Mouse (Mus musculus) forebrain, embryonic 10.5 days (tissue): ENCODE measurements around the gene Wasf3. TPM values are rescaled to one million over a fixed set of nuclear protein-coding genes. Genes with fewer than 3 reads are reported as not detected.

Experiments
- DNase-seq: peaks from one replicate; pipeline ENCODE4 v3.0.0-alpha.2; 2017; ENCODE audit warnings: low spot score; ENCODE audit errors: extremely low spot score
- H3K27ac ChIP-seq: fragments of 300-500 bp; sonication (generic); 2 replicates; pipeline ENCODE4 v1.5.1; 2016; ENCODE audit warnings: mild to moderate bottlenecking
- H3K27me3 ChIP-seq: fragments of 300-500 bp; sonication (generic); 2 replicates; pipeline ENCODE4 v1.6.1; 2016; ENCODE audit warnings: mild to moderate bottlenecking; ENCODE audit not compliant: poor library complexity, severe bottlenecking
- H3K36me3 ChIP-seq: fragments of 300-500 bp; sonication (generic); replicated peaks from 2 replicates; pipeline ENCODE4 v1.6.1; 2016; ENCODE audit warnings: mild to moderate bottlenecking, moderate library complexity
- H3K4me1 ChIP-seq: fragments of 300-500 bp; sonication (generic); 2 replicates; pipeline ENCODE4 v1.6.1; 2016
- H3K4me3 ChIP-seq: fragments of 300-500 bp; sonication (generic); 2 replicates; pipeline ENCODE4 v1.5.1; 2016; ENCODE audit warnings: mild to moderate bottlenecking, moderate library complexity
- H3K9me3 ChIP-seq: fragments of 300-500 bp; sonication (generic); 2 replicates; pipeline ENCODE4 v1.6.1; 2016; ENCODE audit warnings: mild to moderate bottlenecking, moderate library complexity
- WGBS: fragments of 180-500 bp; shearing (Covaris S2); methylation state at CpG from one replicate; pipeline ENCODE4 v1.1.7; 2016; 5-methylcytosine and 5-hydroxymethylcytosine counted together
- polyA plus RNA-seq: library from polyadenylated mRNA; unstranded; fragments of >200 nt; fragmentation: Nextera tagmentation; extraction: Ambion mirVana; gene quantifications from 2 replicates; pipeline ENCODE4 v1.2.1, GENCODE M21; 2016

Gene Wasf3
- polyA plus RNA-seq, 1 experiment from 2014 or later = 7.2 TPM

DNA sequence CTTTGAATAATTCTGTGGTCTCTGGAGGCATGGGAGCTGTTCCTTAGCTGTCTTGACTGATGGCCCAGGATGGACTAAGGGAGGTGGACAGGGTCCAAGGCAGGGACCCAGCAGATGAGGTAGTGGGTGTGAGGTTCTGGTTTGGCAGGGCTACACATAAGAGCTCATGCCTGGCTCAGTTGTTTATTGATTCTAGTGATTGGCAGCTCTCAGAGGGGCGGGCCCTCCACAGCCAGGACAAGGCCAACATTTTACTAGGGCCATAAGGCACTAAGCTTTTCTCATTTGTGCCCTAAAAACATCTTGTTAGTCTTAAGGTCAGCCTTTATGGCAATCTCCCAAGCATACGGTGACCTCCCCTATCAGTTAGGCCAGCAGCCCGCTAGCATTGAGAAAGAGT lies 47.0 kb downstream of the Wasf3 start:
- Histone ChIP-seq H3K4me3 (no peak overlapping the region), H3K9me3 (no peaks in the 10 kb centered on the region), H3K36me3 (peaks cover 17% of the 10 kb centered on the region), H3K4me1 (no peaks in the 10 kb centered on the region), H3K27me3 (no peaks in the 10 kb centered on the region), H3K27ac (no peak overlapping the region)
- 92% methylated on average over 3 of the region's 3 CpGs for WGBS
- no peak for DNase-seq

DNA sequence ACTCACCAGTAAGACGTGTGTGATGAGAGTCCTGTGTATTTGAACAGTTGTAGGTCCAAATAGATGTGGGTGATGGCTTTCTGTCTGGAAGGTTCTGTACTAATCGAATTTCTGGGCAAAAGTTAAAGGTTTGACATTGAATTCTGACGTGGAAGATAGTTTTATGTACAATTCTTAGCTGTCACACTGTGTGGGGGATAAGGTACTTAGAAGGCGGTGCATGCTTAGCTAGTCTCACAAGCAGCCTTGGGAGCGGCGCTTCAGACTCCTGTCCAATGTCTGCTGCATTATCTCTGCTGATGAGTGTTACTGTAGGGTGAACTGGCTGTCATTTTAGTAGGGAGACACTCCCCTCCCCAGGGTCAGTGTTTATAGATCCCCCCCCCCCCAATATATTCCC lies 47.7 kb downstream of the Wasf3 start:
- Histone ChIP-seq H3K27me3 (no peaks in the 10 kb centered on the region), H3K9me3 (no peaks in the 10 kb centered on the region; the same call in 1 of the 2 replicates), H3K27ac (no peak overlapping the region), H3K4me3 (no peak overlapping the region), H3K4me1 (no peaks in the 10 kb centered on the region), H3K36me3 (peaks cover 22% of the 10 kb centered on the region)
- no peak for DNase-seq
- 92% methylated on average over 6 of the region's 6 CpGs for WGBS

GRCm38 (mm10) chr5:146435316-146435715 lies 50.5 kb downstream of the Wasf3 start:
- WGBS = 96% methylated on average over 16 of the region's 16 CpGs
- DNase-seq = no peak
- H3K36me3 ChIP-seq = peaks cover 47% of the 10 kb centered on the region

GRCm38 (mm10) chr5:146436796-146437195 lies 52.0 kb downstream of the Wasf3 start:
- DNase-seq = no peak
- 93% methylated on average over 11 of the region's 11 CpGs for WGBS
- Histone ChIP-seq H3K27me3 (no peaks in the 10 kb centered on the region), H3K27ac (no peak overlapping the region), H3K36me3 (peaks cover 62% of the 10 kb centered on the region), H3K4me1 (no peaks in the 10 kb centered on the region), H3K4me3 (no peak overlapping the region), H3K9me3 (peaks cover 6% of the 10 kb centered on the region; the same call in 1 of the 2 replicates)

More at GRCm38 (mm10) chr5:146435316-146435715, 50.5 kb downstream of the Wasf3 start:
- H3K4me3 ChIP-seq = no peak overlapping the region
- H3K27me3 ChIP-seq = no peaks in the 10 kb centered on the region
- H3K4me1 ChIP-seq = no peaks in the 10 kb centered on the region
- H3K27ac ChIP-seq = no peak overlapping the region
- H3K9me3 ChIP-seq = peaks cover 6% of the 10 kb centered on the region; the same call in 1 of the 2 replicates

DNA sequence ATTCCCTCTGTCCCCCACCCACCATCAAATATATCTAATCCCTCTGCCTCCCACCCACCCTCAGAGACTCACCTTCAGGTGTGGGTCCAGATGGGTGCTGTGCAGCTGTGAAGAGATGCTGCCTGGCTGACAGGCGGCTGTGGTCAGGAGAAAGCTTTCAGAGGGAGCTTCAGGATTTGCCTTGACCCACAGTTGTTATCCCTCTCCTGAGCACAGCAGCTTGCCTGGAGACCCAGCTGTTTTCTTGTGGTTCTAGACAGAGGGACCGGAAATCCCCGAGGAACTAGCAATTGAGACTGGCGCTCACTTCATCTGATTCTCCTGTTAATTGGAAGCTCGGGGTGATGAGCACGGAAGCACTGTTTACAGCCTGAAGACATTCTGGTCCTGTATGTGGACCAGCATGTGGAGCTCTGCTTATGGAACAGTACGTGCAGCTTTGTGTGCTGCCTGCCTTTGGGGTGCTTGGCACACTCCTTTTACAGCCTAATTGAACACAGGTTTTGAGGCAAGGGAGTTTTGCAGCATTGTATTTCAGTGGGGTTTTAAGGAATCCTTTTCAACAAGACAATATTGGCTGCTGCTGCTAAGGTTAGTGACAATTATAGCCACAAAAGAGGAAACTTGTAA lies 54.5 kb downstream of the Wasf3 start:
- peaks cover 79% of the 10 kb centered on the region for H3K36me3 ChIP-seq
- no peak for DNase-seq
- no peak overlapping the region for H3K4me3 ChIP-seq
- 95% methylated on average over 7 of the region's 7 CpGs for WGBS
- no peak overlapping the region for H3K27ac ChIP-seq
- H3K27me3 ChIP-seq = no peaks in the 10 kb centered on the region
- no peaks in the 10 kb centered on the region for H3K4me1 ChIP-seq
- peaks cover 6% of the 10 kb centered on the region; the same call in 1 of the 2 replicates for H3K9me3 ChIP-seq

DNA sequence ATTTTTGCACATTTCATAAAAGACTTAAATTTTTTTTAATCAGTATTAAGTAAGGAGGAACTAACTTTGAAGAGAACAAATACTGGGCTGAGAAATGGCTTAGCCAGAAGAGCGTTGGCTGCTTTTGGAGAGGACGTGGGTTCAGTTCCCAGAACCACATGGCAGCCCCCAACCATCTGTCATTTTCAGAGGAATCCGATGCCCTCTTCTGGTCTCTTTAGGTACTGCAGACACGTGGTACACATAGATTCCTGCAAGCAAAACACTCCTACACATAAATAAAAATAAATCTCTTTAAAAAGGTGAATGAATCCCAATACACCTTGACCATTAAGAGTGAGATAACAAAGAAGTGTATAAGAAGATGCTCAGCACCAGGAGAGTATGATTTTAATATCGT lies 55.5 kb downstream of the Wasf3 start:
- peaks cover 80% of the 10 kb centered on the region for H3K36me3 ChIP-seq
- DNase-seq = no peak
- H3K9me3 ChIP-seq = peaks cover 6% of the 10 kb centered on the region; the same call in 1 of the 2 replicates
- H3K4me3 ChIP-seq = no peak overlapping the region
- WGBS = 91% methylated on average over 5 of the region's 5 CpGs
- no peaks in the 10 kb centered on the region for H3K27me3 ChIP-seq
- no peak overlapping the region for H3K27ac ChIP-seq
- no peaks in the 10 kb centered on the region for H3K4me1 ChIP-seq

DNA sequence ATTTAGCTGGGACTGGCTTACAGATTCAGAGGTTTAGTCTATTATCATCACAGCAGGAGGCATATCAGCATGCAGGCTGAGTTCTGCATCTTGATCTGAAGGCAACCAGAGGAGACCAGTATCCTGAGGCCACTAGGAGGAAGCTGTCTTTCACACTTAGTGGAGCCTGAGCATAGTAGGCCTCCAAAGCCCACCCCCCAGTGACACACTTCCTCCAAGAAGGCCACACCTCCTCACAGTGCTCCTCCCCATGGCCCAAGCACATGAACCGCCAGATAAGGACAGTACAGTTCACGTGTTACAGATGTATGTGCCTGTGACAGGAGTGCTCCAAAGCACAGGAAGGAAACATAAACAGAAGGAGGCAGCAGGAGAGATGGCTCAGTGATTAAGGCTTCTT lies 58.0 kb downstream of the Wasf3 start:
- DNase-seq = no peak
- H3K4me1 ChIP-seq = no peaks in the 10 kb centered on the region
- peaks cover 65% of the 10 kb centered on the region for H3K36me3 ChIP-seq
- no peaks in the 10 kb centered on the region for H3K27me3 ChIP-seq
- no peak overlapping the region for H3K4me3 ChIP-seq
- no peak overlapping the region for H3K27ac ChIP-seq
- 91% methylated on average over 2 of the region's 2 CpGs for WGBS
- peaks cover 5% of the 10 kb centered on the region; the same call in 1 of the 2 replicates for H3K9me3 ChIP-seq

GRCm38 (mm10) chr5:146446633-146447032 lies 61.8 kb downstream of the Wasf3 start:
- no peaks in the 10 kb centered on the region for H3K27me3 ChIP-seq
- no peak overlapping the region for H3K27ac ChIP-seq
- peaks cover 31% of the 10 kb centered on the region for H3K36me3 ChIP-seq
- no peaks in the 10 kb centered on the region for H3K9me3 ChIP-seq
- no peaks in the 10 kb centered on the region for H3K4me1 ChIP-seq
- WGBS = 91% methylated on average over 2 of the region's 2 CpGs
- H3K4me3 ChIP-seq = no peak overlapping the region
- no peak for DNase-seq

DNA sequence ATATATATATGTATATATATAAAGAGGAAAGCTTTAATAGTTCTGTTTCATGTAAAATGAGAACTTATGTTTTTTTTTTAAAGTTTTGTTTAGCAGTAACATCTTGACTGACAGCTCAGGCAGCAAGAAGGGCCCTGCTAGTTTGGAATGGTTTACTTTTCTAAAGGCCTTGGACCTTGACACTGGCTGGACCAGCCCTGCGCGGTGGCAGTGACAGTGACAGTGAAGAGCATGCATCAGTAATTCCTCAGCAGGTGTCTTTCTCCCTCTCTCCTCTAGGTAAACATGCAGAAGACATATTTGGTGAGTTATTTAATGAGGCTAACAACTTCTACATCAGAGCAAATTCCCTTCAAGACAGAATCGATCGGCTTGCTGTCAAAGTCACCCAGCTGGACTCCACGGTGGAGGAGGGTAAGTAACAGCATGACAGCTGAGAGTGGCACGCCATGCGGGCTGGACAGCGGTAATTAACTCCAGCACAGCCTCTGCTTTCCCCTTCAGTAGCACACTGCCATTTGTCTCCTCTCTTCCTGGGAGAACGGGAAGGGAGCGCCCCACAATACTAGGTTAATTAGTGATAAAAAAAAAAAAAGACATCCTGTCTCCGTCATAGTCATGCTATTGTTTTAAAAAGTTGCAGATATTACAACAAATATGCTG lies 66.9 kb downstream of the Wasf3 start:
- WGBS = 76% methylated on average over 11 of the region's 11 CpGs
- peaks cover 38% of the 10 kb centered on the region for H3K36me3 ChIP-seq
- H3K27ac ChIP-seq = no peak overlapping the region
- H3K9me3 ChIP-seq = no peaks in the 10 kb centered on the region
- H3K4me1 ChIP-seq = no peaks in the 10 kb centered on the region
- DNase-seq = no peak
- H3K27me3 ChIP-seq = no peaks in the 10 kb centered on the region
- H3K4me3 ChIP-seq = no peak overlapping the region

DNA sequence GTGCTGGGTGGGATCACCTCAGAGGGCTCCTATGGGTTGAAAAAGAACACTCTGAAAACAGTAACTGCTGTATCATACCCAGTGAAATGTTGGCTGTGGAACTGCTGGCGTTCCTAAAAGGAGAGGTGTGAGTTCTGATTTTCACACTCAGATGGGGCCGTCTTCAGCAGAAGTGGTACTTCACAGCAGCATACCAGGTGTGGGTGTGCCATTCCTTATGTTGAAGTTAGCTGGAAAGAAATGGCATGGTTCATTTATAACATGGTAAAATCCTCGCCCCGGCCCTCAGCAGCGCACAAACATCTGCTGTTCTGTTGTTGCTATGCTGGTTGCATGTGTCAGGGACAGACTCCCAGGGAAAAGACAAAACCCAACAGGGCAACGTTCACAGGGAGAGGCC lies 68.8 kb downstream of the Wasf3 start:
- no peak overlapping the region for H3K4me3 ChIP-seq

DNA sequence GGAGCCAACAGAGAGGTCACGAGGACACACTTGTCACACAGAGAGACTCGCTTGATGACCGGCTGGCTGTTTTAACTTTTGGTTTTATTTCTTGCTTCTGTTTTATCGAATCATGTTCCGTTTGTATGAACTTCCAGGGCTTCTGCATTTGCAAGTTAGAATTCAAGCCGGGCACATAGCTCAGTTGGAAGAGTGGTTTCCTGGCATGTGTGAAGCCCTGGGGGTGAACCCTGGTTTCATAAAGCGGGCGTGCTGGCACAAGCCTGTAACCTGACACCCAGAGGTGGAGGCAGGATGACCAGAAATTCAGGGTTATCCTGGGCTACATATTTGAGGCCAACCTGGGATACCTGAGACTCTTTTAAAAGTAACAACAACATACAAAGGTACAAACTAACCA lies 76.8 kb downstream of the Wasf3 start:
- no peak overlapping the region for H3K4me3 ChIP-seq
- no peaks in the 10 kb centered on the region for H3K4me1 ChIP-seq
- WGBS = 88% methylated on average over 8 of the region's 8 CpGs
- no peaks in the 10 kb centered on the region for H3K27me3 ChIP-seq
- no peaks in the 10 kb centered on the region for H3K9me3 ChIP-seq
- DNase-seq = no peak
- H3K27ac ChIP-seq = no peak overlapping the region
- H3K36me3 ChIP-seq = peaks cover 49% of the 10 kb centered on the region

More for the DNA sequence above, 68.8 kb downstream of the Wasf3 start:
- Histone ChIP-seq H3K4me1 (no peaks in the 10 kb centered on the region), H3K27me3 (no peaks in the 10 kb centered on the region), H3K9me3 (no peaks in the 10 kb centered on the region), H3K36me3 (peaks cover 40% of the 10 kb centered on the region), H3K27ac (no peak overlapping the region)
- WGBS = 96% methylated on average over 6 of the region's 6 CpGs
- no peak for DNase-seq

DNA sequence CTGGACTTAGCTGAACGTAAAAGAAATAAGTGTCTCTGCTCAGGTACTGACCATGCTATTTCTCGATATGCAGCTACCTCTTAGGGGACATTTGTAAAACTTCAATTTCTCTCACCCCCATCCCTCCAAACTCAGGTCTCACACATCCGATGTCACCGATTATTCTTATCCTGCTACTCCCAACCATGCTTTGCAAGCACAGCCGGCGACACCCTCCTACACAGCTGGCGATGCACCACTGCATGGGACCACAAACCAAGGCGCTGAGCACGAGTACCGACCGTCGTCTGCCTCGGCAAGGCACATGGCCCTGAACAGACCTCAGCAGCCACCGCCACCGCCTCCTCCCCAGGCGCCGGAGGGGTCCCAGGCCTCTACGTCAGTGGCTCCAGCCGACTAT lies 81.9 kb downstream of the Wasf3 start:
- WGBS = 95% methylated on average over 19 of the region's 19 CpGs
- no peak overlapping the region for H3K4me3 ChIP-seq
- H3K9me3 ChIP-seq = no peaks in the 10 kb centered on the region
- peaks cover 39% of the 10 kb centered on the region for H3K36me3 ChIP-seq
- no peaks in the 10 kb centered on the region for H3K27me3 ChIP-seq
- no peaks in the 10 kb centered on the region for H3K4me1 ChIP-seq
- no peak for DNase-seq
- H3K27ac ChIP-seq = no peak overlapping the region

DNA sequence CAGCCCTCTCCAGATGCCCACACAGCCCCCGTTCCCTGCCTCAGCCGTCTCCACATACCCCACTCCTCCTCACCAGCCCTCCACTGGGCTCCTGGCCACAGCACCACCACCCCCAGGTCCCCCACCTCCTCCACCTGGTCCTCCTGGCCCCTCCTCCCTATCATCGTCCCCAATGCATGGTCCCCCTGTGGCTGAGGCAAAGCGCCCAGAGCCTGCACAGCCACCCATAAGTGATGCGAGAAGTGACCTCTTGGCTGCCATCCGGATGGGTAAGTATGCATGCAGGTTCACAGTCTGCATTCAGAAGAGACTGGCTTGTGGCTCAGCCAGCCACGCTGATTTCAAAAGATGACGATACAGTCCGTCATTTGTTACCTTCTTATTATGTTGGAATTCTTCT lies 83.5 kb downstream of the Wasf3 start:
- no peak for DNase-seq
- WGBS = 93% methylated on average over 9 of the region's 9 CpGs
- H3K27me3 ChIP-seq = no peaks in the 10 kb centered on the region
- H3K27ac ChIP-seq = no peak overlapping the region
- no peak overlapping the region for H3K4me3 ChIP-seq
- peaks cover 32% of the 10 kb centered on the region for H3K36me3 ChIP-seq
- H3K4me1 ChIP-seq = no peaks in the 10 kb centered on the region
- H3K9me3 ChIP-seq = no peaks in the 10 kb centered on the region
